Mouse (Mus musculus): ENCODE results near the gene Amigo2. TPM values are rescaled to one million over a fixed set of nuclear protein-coding genes. Genes with fewer than 3 reads are reported as not detected.
A peak's percentile ranks its signal among the peaks of the same experiment; 100 is the strongest.

Gene Amigo2
- total RNA-seq, 2 experiments from 2014 or later = 5.1 to 6.8 TPM

- no peak for DNase-seq (ENCODE audit: extremely low spot score in 1 of 2, low spot score in 2 of 2)
- intact Hi-C loops (cut with DNase I) = no loop called here
- TF ChIP-seq CTCF (IDR thresholded peaks at IDR 0.05) = no peak
- H3K27ac ChIP-seq = no peak overlapping the region
- H3K4me3 ChIP-seq = no peak overlapping the region
Measured at GRCm38 (mm10) chr15:97262251-97262650, 15.2 kb upstream of the Amigo2 start.

- intact Hi-C loops (cut with DNase I) = no loop called here
- H3K27ac ChIP-seq = no peak overlapping the region
- TF ChIP-seq CTCF (IDR thresholded peaks at IDR 0.05) = no peak
- no peak overlapping the region for H3K4me3 ChIP-seq
- DNase-seq (ENCODE audit: extremely low spot score in 1 of 2, low spot score in 2 of 2) = no peak
Measured at GRCm38 (mm10) chr15:97259968-97260597, 13.0 kb upstream of the Amigo2 start.

- no peak for DNase-seq (ENCODE audit: extremely low spot score in 1 of 2, low spot score in 2 of 2)
- Histone ChIP-seq H3K27ac (no peak overlapping the region), H3K4me3 (no peak overlapping the region)
- intact Hi-C loops (cut with DNase I) = no loop called here
- TF ChIP-seq CTCF (IDR thresholded peaks at IDR 0.05) = no peak
Measured at GRCm38 (mm10) chr15:97259300-97259699, 12.2 kb upstream of the Amigo2 start.

GRCm38 (mm10) chr15:97258483-97259230 lies 11.6 kb upstream of the Amigo2 start:
- Histone ChIP-seq H3K4me3 (no peak overlapping the region), H3K27ac (no peak overlapping the region)
- DNase-seq (ENCODE audit: extremely low spot score in 1 of 2, low spot score in 2 of 2) = no peak
- TF ChIP-seq CTCF (IDR thresholded peaks at IDR 0.05) = no peak
- intact Hi-C loops (cut with DNase I) = no loop called here

GRCm38 (mm10) chr15:97257206-97257775 lies 10.2 kb upstream of the Amigo2 start:
- intact Hi-C loops (cut with DNase I) = no loop called here
- Histone ChIP-seq H3K4me3 (no peak overlapping the region), H3K27ac (no peak overlapping the region)
- DNase-seq (ENCODE audit: extremely low spot score in 1 of 2, low spot score in 2 of 2) = no peak
- TF ChIP-seq CTCF (IDR thresholded peaks at IDR 0.05) = no peak

GRCm38 (mm10) chr15:97256411-97256810 lies 9.3 kb upstream of the Amigo2 start:
- TF ChIP-seq CTCF (IDR thresholded peaks at IDR 0.05) = no peak
- intact Hi-C loops (cut with DNase I) = no loop called here
- DNase-seq (ENCODE audit: extremely low spot score in 1 of 2, low spot score in 2 of 2) = no peak
- H3K27ac ChIP-seq = no peak overlapping the region
- H3K4me3 ChIP-seq = no peak overlapping the region

- DNase-seq (ENCODE audit: extremely low spot score in 1 of 2, low spot score in 2 of 2) = no peak
- intact Hi-C loops (cut with DNase I) = no loop called here
- Histone ChIP-seq H3K4me3 (no peak overlapping the region), H3K27ac (no peak overlapping the region)
- no peak for TF ChIP-seq CTCF (IDR thresholded peaks at IDR 0.05)
Measured at GRCm38 (mm10) chr15:97255800-97256199, 8.7 kb upstream of the Amigo2 start.

GRCm38 (mm10) chr15:97254375-97254774 lies 7.3 kb upstream of the Amigo2 start:
- no peak for DNase-seq (ENCODE audit: extremely low spot score in 1 of 2, low spot score in 2 of 2)
- H3K27ac ChIP-seq = no peak overlapping the region
- intact Hi-C loops (cut with DNase I) = no loop called here
- peak; percentile 19 for TF ChIP-seq CTCF (IDR thresholded peaks at IDR 0.05)
- H3K4me3 ChIP-seq = no peak overlapping the region

- intact Hi-C loops (cut with DNase I) = no loop called here
- Histone ChIP-seq H3K27ac (no peak overlapping the region), H3K4me3 (no peak overlapping the region)
- no peak for DNase-seq (ENCODE audit: extremely low spot score in 1 of 2, low spot score in 2 of 2)
- TF ChIP-seq CTCF (IDR thresholded peaks at IDR 0.05) = no peak
Measured at GRCm38 (mm10) chr15:97252493-97253034, 5.5 kb upstream of the Amigo2 start.

GRCm38 (mm10) chr15:97249322-97249721 lies 2.2 kb upstream of the Amigo2 start:
- intact Hi-C loops (cut with DNase I) = loop anchor here (5.0 kb wide), 3 partner anchors 68 to 413 kb away; no protein-coding TSS in a partner anchor
- no peak for TF ChIP-seq CTCF (IDR thresholded peaks at IDR 0.05)
- H3K4me3 ChIP-seq = no peak overlapping the region

GRCm38 (mm10) chr15:97248296-97248695 lies 1.2 kb upstream of the Amigo2 start:
- H3K4me3 ChIP-seq = peak overlapping the region; percentile 80
- DNase-seq (ENCODE audit: extremely low spot score in 1 of 2, low spot score in 2 of 2) = no peak
- TF ChIP-seq CTCF (IDR thresholded peaks at IDR 0.05) = no peak
- H3K27ac ChIP-seq = peak overlapping the region; percentile 80; the same call in 1 of the 2 replicates
- intact Hi-C loops (cut with DNase I) = loop anchor here (5.0 kb wide), 3 partner anchors 69 to 414 kb away; no protein-coding TSS in a partner anchor

More at GRCm38 (mm10) chr15:97249322-97249721, 2.2 kb upstream of the Amigo2 start:
- DNase-seq (ENCODE audit: extremely low spot score in 1 of 2, low spot score in 2 of 2) = no peak
- no peak overlapping the region for H3K27ac ChIP-seq

- H3K27ac ChIP-seq = peak overlapping the region; percentile 80
- TF ChIP-seq CTCF (IDR thresholded peaks at IDR 0.05) = peak; percentile 9
- DNase-seq (ENCODE audit: extremely low spot score in 1 of 2, low spot score in 2 of 2) = no peak
- intact Hi-C loops (cut with DNase I) = loop anchor here (5.0 kb wide), 3 partner anchors 70 to 415 kb away; no protein-coding TSS in a partner anchor
- peak overlapping the region; percentile 80 for H3K4me3 ChIP-seq
Measured at GRCm38 (mm10) chr15:97247791-97248161, 689 bp upstream of the Amigo2 start.

Measured in left cerebral cortex, adult 2 months (tissue).